Mouse (Mus musculus) T-helper 1 cell (primary cell): ENCODE measurements around the gene Upk1a.

Experiments used
- in situ Hi-C: fragments of 300-600 bp; cut with MboI, MseI; formaldehyde crosslinking; loops from one replicate; pipeline ENCODE4 v1.15.1; 2025; ENCODE audit warnings: high pct_unique_total_duplicates

The Upk1a gene

GRCm38 (mm10) chr7:30572969-30573368 is 39.7 kb downstream of the Upk1a start:
- in situ Hi-C loops = no loop called here

GRCm38 (mm10) chr7:30572389-30572788 is 40.3 kb downstream of the Upk1a start:
- in situ Hi-C loops = no loop called here

GRCm38 (mm10) chr7:30567555-30567954 is 45.1 kb downstream of the Upk1a start:
- in situ Hi-C loops = no loop called here

GRCm38 (mm10) chr7:30566033-30566432 is 46.6 kb downstream of the Upk1a start:
- in situ Hi-C loops = no loop called here

GRCm38 (mm10) chr7:30564970-30565571 is 47.6 kb downstream of the Upk1a start, which contains the start of gene Igflr1:
Igflr1 (plus strand) TSS chr7:30565427.
- in situ Hi-C loops = no loop called here

- in situ Hi-C loops = no loop called here
Observed at GRCm38 (mm10) chr7:30563906-30564280, 48.8 kb downstream of the Upk1a start.

- in situ Hi-C loops = no loop called here
Observed at GRCm38 (mm10) chr7:30563117-30563905, 49.3 kb downstream of the Upk1a start, which contains the start of the genes U2af1l4, Gm49396 and Psenen. U2af1l4 (plus strand) TSS chr7:30563301. Gm49396 (plus strand) TSS chr7:30563344. Psenen (minus strand) TSS chr7:30563627.

GRCm38 (mm10) chr7:30562526-30563116 is 50.0 kb downstream of the Upk1a start:
- in situ Hi-C loops = no loop called here

- in situ Hi-C loops = no loop called here
Observed at GRCm38 (mm10) chr7:30560296-30560695, 52.4 kb downstream of the Upk1a start.

- in situ Hi-C loops = no loop called here
Observed at GRCm38 (mm10) chr7:30559443-30559954, 53.1 kb downstream of the Upk1a start, which contains the start of gene Lin37. Lin37 (minus strand) TSS chr7:30559838.

- in situ Hi-C loops = no loop called here
Observed at GRCm38 (mm10) chr7:30558656-30559442, 53.8 kb downstream of the Upk1a start.

GRCm38 (mm10) chr7:30557901-30558514 is 54.6 kb downstream of the Upk1a start:
- in situ Hi-C loops = no loop called here

- in situ Hi-C loops = no loop called here
Observed at GRCm38 (mm10) chr7:30556894-30557536, 55.6 kb downstream of the Upk1a start.

- in situ Hi-C loops = no loop called here
Observed at GRCm38 (mm10) chr7:30553810-30554584, 58.6 kb downstream of the Upk1a start.
